Mouse (Mus musculus): ENCODE measurements around the gene Naaa. TPM values are rescaled to one million over a fixed set of nuclear protein-coding genes. Genes with fewer than 3 reads are reported as not detected.

The Naaa gene
- polyA plus RNA-seq, 1 experiment = 6.6 TPM

DNA sequence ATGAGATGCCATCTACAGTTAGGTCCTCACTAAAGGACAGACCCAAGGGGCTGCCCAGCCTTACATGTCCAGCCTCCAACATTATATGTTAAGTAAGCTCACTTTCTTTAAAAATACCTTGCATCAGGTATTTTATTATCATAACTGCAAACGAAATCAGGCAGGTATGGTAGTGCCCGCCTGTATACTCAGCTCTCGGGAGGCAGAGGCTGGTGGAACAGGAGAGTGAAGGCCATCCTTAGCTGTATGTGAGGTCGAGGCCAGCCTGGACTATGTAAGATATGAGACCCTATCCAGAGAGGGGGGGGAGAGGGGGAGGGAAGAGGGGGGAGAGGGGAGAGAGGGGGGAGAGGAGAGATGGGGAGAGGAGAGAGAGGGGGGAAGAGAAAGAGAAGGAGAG is 44.6 kb downstream of the Naaa start:
- H3K4me1 ChIP-seq (ENCODE audit: control insufficient read depth, insufficient read depth, low read length) = no peaks in the 10 kb centered on the region; the same call in 1 of the 2 replicates
- TF ChIP-seq CTCF (IDR thresholded peaks at IDR 0.05; ENCODE audit: control insufficient read depth, insufficient read depth, low read length) (no peak), POLR2A (IDR thresholded peaks at IDR 0.05; ENCODE audit: borderline replicate concordance, control insufficient read depth, low read depth, low read length) (no peak)
- 70% methylated on average over 4 of the region's 4 CpGs for WGBS
- no peak overlapping the region for H3K27ac ChIP-seq (ENCODE audit: control insufficient read depth, insufficient read depth, low read depth, low read length, poor library complexity)
- H3K4me3 ChIP-seq (replicated peaks; ENCODE audit: control insufficient read depth, low read depth, low read length) = no peak overlapping the region

GRCm38 (mm10) chr5:92231836-92232235 is 46.1 kb downstream of the Naaa start:
- Histone ChIP-seq H3K4me1 (ENCODE audit: control insufficient read depth, insufficient read depth, low read length) (no peaks in the 10 kb centered on the region; the same call in 1 of the 2 replicates), H3K27ac (ENCODE audit: control insufficient read depth, insufficient read depth, low read depth, low read length, poor library complexity) (no peak overlapping the region), H3K4me3 (replicated peaks; ENCODE audit: control insufficient read depth, low read depth, low read length) (no peak overlapping the region)
- WGBS = 72% methylated on average over 10 of the region's 10 CpGs
- TF ChIP-seq CTCF (IDR thresholded peaks at IDR 0.05; ENCODE audit: control insufficient read depth, insufficient read depth, low read length) (no peak), POLR2A (IDR thresholded peaks at IDR 0.05; ENCODE audit: borderline replicate concordance, control insufficient read depth, low read depth, low read length) (no peak)

GRCm38 (mm10) chr5:92230306-92230705 is 47.7 kb downstream of the Naaa start:
- 75% methylated on average over 11 of the region's 11 CpGs for WGBS
- no peak overlapping the region for H3K4me3 ChIP-seq (replicated peaks; ENCODE audit: control insufficient read depth, low read depth, low read length)
- TF ChIP-seq CTCF (IDR thresholded peaks at IDR 0.05; ENCODE audit: control insufficient read depth, insufficient read depth, low read length) = no peak
- TF ChIP-seq POLR2A (IDR thresholded peaks at IDR 0.05; ENCODE audit: borderline replicate concordance, control insufficient read depth, low read depth, low read length) = no peak
- no peak overlapping the region for H3K27ac ChIP-seq (ENCODE audit: control insufficient read depth, insufficient read depth, low read depth, low read length, poor library complexity)
- H3K4me1 ChIP-seq (ENCODE audit: control insufficient read depth, insufficient read depth, low read length) = no peaks in the 10 kb centered on the region; the same call in 1 of the 2 replicates

DNA sequence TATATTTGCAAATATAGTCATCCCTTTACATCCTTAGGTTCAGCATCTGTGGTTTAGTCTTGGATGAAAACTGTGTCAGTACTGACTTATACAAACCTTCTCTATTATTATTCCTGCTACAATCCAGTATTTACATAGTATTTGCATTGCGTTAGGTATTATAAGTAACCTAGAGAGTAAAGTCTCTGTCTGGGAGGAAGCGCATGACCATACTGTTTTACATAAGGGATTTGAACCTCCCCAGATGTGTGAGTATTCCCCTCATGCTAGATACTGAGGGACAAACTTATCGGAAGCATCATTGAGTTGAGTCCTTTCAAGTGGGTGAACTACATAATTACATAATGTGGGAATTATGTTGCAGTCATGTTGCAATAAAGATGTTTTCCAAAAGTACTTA is 48.5 kb downstream of the Naaa start:
- no peak overlapping the region for H3K4me3 ChIP-seq (replicated peaks; ENCODE audit: control insufficient read depth, low read depth, low read length)
- WGBS = 88% methylated on average over 3 of the region's 3 CpGs
- TF ChIP-seq POLR2A (IDR thresholded peaks at IDR 0.05; ENCODE audit: borderline replicate concordance, control insufficient read depth, low read depth, low read length) = no peak
- TF ChIP-seq CTCF (IDR thresholded peaks at IDR 0.05; ENCODE audit: control insufficient read depth, insufficient read depth, low read length) = no peak
- H3K27ac ChIP-seq (ENCODE audit: control insufficient read depth, insufficient read depth, low read depth, low read length, poor library complexity) = no peak overlapping the region
- H3K4me1 ChIP-seq (ENCODE audit: control insufficient read depth, insufficient read depth, low read length) = no peaks in the 10 kb centered on the region; the same call in 1 of the 2 replicates

DNA sequence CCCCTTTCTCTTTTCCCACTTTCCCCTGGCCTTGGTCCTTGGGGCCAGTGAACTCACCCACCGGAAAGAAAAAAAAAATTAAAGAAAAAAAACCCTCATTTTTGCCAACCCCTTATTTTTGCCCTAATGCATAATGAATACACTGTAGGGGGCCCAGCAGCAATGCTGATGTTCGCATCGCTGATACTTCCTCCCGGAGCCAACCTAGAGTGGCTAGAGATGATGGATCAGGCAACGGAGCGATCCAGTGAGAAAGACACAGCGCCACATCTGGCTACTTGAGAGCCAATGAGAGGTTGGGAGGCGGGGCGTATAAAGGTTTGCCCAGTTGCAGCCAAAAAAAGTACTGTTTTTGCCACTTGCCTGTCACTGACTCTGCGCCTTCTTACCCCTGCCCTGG is 49.2 kb downstream of the Naaa start:
- WGBS = 54% methylated on average over 10 of the region's 10 CpGs
- Histone ChIP-seq H3K4me3 (replicated peaks; ENCODE audit: control insufficient read depth, low read depth, low read length) (no peak overlapping the region), H3K4me1 (ENCODE audit: control insufficient read depth, insufficient read depth, low read length) (no peaks in the 10 kb centered on the region; the same call in 1 of the 2 replicates), H3K27ac (ENCODE audit: control insufficient read depth, insufficient read depth, low read depth, low read length, poor library complexity) (no peak overlapping the region)
- no peak for TF ChIP-seq POLR2A (IDR thresholded peaks at IDR 0.05; ENCODE audit: borderline replicate concordance, control insufficient read depth, low read depth, low read length)
- TF ChIP-seq CTCF (IDR thresholded peaks at IDR 0.05; ENCODE audit: control insufficient read depth, insufficient read depth, low read length) = no peak

- no peak overlapping the region for H3K4me3 ChIP-seq (replicated peaks; ENCODE audit: control insufficient read depth, low read depth, low read length)
- WGBS = 54% methylated on average over 7 of the region's 7 CpGs
- no peaks in the 10 kb centered on the region; the same call in 1 of the 2 replicates for H3K4me1 ChIP-seq (ENCODE audit: control insufficient read depth, insufficient read depth, low read length)
- no peak for TF ChIP-seq CTCF (IDR thresholded peaks at IDR 0.05; ENCODE audit: control insufficient read depth, insufficient read depth, low read length)
- TF ChIP-seq POLR2A (IDR thresholded peaks at IDR 0.05; ENCODE audit: borderline replicate concordance, control insufficient read depth, low read depth, low read length) = no peak
- H3K27ac ChIP-seq (ENCODE audit: control insufficient read depth, insufficient read depth, low read depth, low read length, poor library complexity) = no peak overlapping the region
Observed at GRCm38 (mm10) chr5:92227782-92228181, 50.2 kb downstream of the Naaa start.

- no peak overlapping the region for H3K27ac ChIP-seq (ENCODE audit: control insufficient read depth, insufficient read depth, low read depth, low read length, poor library complexity)
- H3K4me3 ChIP-seq (replicated peaks; ENCODE audit: control insufficient read depth, low read depth, low read length) = no peak overlapping the region
- H3K4me1 ChIP-seq (ENCODE audit: control insufficient read depth, insufficient read depth, low read length) = no peaks in the 10 kb centered on the region
- TF ChIP-seq POLR2A (IDR thresholded peaks at IDR 0.05; ENCODE audit: borderline replicate concordance, control insufficient read depth, low read depth, low read length) (no peak), CTCF (IDR thresholded peaks at IDR 0.05; ENCODE audit: control insufficient read depth, insufficient read depth, low read length) (no peak)
- WGBS = 77% methylated on average over 8 of the region's 8 CpGs
Observed at GRCm38 (mm10) chr5:92220287-92220902, 57.6 kb downstream of the Naaa start.

DNA sequence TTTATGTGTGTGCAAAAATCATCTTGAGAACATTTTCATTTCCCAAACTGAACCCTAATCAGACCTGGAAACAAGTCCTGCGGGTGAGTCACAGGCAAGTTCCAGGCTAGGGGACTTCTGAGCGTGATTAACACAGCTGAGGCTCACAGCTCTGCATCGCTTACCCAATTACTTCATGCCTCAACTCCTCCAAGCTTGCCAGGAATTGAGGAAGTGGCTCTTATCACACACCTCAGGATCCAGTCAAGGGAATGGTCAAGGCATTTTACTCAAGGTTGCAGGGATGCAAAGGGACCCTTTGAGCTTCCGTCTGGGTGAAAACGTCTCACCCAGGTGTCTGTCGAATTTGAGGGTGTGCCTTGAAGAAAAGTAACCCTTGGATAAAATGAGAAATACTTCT is 58.1 kb downstream of the Naaa start:
- 50% methylated on average over 6 of the region's 6 CpGs for WGBS
- H3K27ac ChIP-seq (ENCODE audit: control insufficient read depth, insufficient read depth, low read depth, low read length, poor library complexity) = no peak overlapping the region

More for the DNA sequence above, 58.1 kb downstream of the Naaa start:
- TF ChIP-seq POLR2A (IDR thresholded peaks at IDR 0.05; ENCODE audit: borderline replicate concordance, control insufficient read depth, low read depth, low read length) = no peak
- TF ChIP-seq CTCF (IDR thresholded peaks at IDR 0.05; ENCODE audit: control insufficient read depth, insufficient read depth, low read length) = no peak
- Histone ChIP-seq H3K4me3 (replicated peaks; ENCODE audit: control insufficient read depth, low read depth, low read length) (no peak overlapping the region), H3K4me1 (ENCODE audit: control insufficient read depth, insufficient read depth, low read length) (no peaks in the 10 kb centered on the region)

All from bone marrow, adult 2 months (tissue).